Mouse (Mus musculus): ENCODE measurements at regions not wholly inside any gene's neighbourhood (a gene's known extent, or its start where the extent isn't known, plus 50 kb on each side); places are given as distances from the start of the nearest gene placed in this dataset.

GRCm38 (mm10) chr16:30155070-30155469 is 90.9 kb downstream of the Hes1 start:
- WGBS, result 21% methylated on average over 6 of the region's 6 CpGs
- Histone ChIP-seq H3K27me3 (replicated peaks; ENCODE audit: control insufficient read depth, insufficient read depth, low read length) (no peaks in the 10 kb centered on the region), H3K4me1 (ENCODE audit: control insufficient read depth, insufficient read depth, low read length) (peaks cover 17% of the 10 kb centered on the region; the same call in 1 of the 2 replicates), H3K9me3 (ENCODE audit: control insufficient read depth, low read length) (no peaks in the 10 kb centered on the region; the same call in 1 of the 2 replicates), H3K9ac (ENCODE audit: low read depth, low read length) (no peak overlapping the region), H3K36me3 (ENCODE audit: control insufficient read depth, insufficient read depth, low read length) (peaks cover 2% of the 10 kb centered on the region; the same call in 1 of the 2 replicates), H3K4me2 (ENCODE audit: low read depth, low read length) (no peak overlapping the region), H3K27ac (ENCODE audit: low read length) (0 out of 2 replicates have a peak overlapping the region, but pooled peaks have one; percentile 7), H3K4me3 (ENCODE audit: low read length) (no peak overlapping the region)
- ATAC-seq, result no peak

DNA sequence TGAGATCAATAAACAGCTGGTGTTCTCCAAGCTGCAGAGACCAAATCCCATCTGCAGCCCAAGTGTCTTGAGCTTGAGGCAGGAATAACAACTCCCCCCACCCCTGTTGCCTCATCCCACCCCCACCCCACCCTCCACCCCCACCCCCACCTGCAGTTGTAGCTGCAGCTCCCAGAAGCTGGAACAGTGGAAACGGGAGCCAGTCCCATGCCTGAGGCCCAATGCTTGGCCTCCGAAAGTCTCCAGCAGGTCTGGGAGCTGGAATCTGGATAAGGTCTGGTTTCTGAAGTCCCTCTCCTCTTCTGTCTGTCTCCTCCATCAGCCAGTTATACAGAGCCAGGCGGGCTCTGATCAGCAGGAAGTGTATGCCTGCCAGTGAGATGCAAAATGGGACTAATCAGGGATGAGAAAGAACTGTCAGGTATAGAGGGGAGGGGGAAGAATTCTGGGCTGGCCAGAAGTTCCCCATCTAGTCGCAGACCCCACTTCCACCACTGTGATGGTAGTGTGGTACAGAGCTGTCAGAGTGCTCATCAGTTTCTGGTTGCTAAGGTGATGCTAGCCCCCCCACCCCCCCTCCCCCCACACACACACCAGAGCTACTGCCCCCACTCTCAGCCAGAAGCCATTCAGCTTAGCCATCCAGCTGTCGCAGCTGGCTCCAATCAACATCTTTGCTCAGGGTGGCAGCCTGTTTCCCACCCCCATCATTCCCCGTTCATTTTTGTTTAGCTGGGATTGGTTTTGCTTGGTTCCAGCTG is 91.5 kb downstream of the Hes1 start:
- peaks cover 2% of the 10 kb centered on the region; the same call in 1 of the 2 replicates for H3K36me3 ChIP-seq (ENCODE audit: control insufficient read depth, insufficient read depth, low read length)
- H3K4me2 ChIP-seq (ENCODE audit: low read depth, low read length), result no peak overlapping the region
- H3K4me3 ChIP-seq (ENCODE audit: low read length), result no peak overlapping the region
- peak overlapping the region; percentile 28; the same call in 1 of the 2 replicates for H3K27ac ChIP-seq (ENCODE audit: low read length)
- H3K27me3 ChIP-seq (replicated peaks; ENCODE audit: control insufficient read depth, insufficient read depth, low read length), result no peaks in the 10 kb centered on the region
- peak; percentile 28 for ATAC-seq
- WGBS, result 30% methylated on average over 6 of the region's 6 CpGs
- peaks cover 23% of the 10 kb centered on the region; the same call in 1 of the 2 replicates for H3K4me1 ChIP-seq (ENCODE audit: control insufficient read depth, insufficient read depth, low read length)
- no peak overlapping the region for H3K9ac ChIP-seq (ENCODE audit: low read depth, low read length)
- H3K9me3 ChIP-seq (ENCODE audit: control insufficient read depth, low read length), result no peaks in the 10 kb centered on the region; the same call in 1 of the 2 replicates

DNA sequence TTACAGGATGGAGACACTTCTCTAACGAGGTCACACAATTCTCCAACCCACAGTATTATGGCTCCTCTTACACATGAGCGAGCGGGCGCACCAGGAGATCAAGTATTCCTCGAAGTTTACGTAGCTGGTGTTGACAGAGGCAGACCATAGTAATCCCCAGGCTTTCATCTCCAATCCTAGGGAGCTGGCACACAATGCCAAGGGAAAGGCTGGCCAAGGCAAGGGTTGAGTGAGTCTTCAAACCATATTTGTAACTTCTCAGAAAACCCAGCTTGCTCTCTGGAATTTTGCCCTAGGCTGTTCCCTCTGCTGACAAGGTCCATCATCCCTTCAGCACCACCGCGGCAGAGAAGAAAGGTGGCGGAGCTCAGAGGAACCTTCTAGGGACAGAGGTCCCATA is 94.0 kb downstream of the Hes1 start:
- 93% methylated on average over 9 of the region's 9 CpGs for WGBS
- no peak overlapping the region for H3K4me2 ChIP-seq (ENCODE audit: low read depth, low read length)
- no peak overlapping the region for H3K27ac ChIP-seq (ENCODE audit: low read length)
- H3K36me3 ChIP-seq (ENCODE audit: control insufficient read depth, insufficient read depth, low read length), result peaks cover 2% of the 10 kb centered on the region; the same call in 1 of the 2 replicates
- no peak for ATAC-seq
- H3K9me3 ChIP-seq (ENCODE audit: control insufficient read depth, low read length), result no peaks in the 10 kb centered on the region; the same call in 1 of the 2 replicates
- no peak overlapping the region for H3K9ac ChIP-seq (ENCODE audit: low read depth, low read length)
- H3K27me3 ChIP-seq (replicated peaks; ENCODE audit: control insufficient read depth, insufficient read depth, low read length), result no peaks in the 10 kb centered on the region
- H3K4me1 ChIP-seq (ENCODE audit: control insufficient read depth, insufficient read depth, low read length), result peaks cover 24% of the 10 kb centered on the region; the same call in 1 of the 2 replicates
- H3K4me3 ChIP-seq (ENCODE audit: low read length), result no peak overlapping the region

DNA sequence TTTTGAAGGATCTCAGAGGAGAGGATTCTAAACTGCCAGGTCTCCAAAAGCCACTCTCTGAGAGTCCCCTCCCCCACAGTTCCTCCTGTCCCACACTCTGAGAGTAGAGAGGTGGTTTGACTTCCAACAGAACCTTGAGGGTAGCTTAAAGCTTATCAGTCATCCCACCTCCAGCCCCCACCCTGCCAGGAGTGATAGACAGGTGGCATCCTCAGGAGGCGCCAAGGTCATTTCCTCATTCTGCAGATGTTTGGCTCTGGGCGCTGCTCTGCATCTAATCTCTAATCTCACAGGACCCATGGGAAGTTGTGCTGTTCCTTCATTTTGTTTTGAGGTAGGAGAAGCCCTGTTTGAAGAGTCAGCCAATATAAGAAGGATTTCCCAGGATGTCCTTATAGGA is 96.2 kb downstream of the Hes1 start:
- no peak overlapping the region for H3K4me3 ChIP-seq (ENCODE audit: low read length)
- no peak overlapping the region for H3K27ac ChIP-seq (ENCODE audit: low read length)
- peaks cover 16% of the 10 kb centered on the region; the same call in 1 of the 2 replicates for H3K4me1 ChIP-seq (ENCODE audit: control insufficient read depth, insufficient read depth, low read length)
- H3K9ac ChIP-seq (ENCODE audit: low read depth, low read length), result no peak overlapping the region
- no peaks in the 10 kb centered on the region; the same call in 1 of the 2 replicates for H3K9me3 ChIP-seq (ENCODE audit: control insufficient read depth, low read length)
- WGBS, result 38% methylated on average over 2 of the region's 2 CpGs
- H3K27me3 ChIP-seq (replicated peaks; ENCODE audit: control insufficient read depth, insufficient read depth, low read length), result no peaks in the 10 kb centered on the region
- peaks cover 2% of the 10 kb centered on the region; the same call in 1 of the 2 replicates for H3K36me3 ChIP-seq (ENCODE audit: control insufficient read depth, insufficient read depth, low read length)
- ATAC-seq, result peak; percentile 52; the same call in 1 of the 2 replicates
- H3K4me2 ChIP-seq (ENCODE audit: low read depth, low read length), result no peak overlapping the region

DNA sequence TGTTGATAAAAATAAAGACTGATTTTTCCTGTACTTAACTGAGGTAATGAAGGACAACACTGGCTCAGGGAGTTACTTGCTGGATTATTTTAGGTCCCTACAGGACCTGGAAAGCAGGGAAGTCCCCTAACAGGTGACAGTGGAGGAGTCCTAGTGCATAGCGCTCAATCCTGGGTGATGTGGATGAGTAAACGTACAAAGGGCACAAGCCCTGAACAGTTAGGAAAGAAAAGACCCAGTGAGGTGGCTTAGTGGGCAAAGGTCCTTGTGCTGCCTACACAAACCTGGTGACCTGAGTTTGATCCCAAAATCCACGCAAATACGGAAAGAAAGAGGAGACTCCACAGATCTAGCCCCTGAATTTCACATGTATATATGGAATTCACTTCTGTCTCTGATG is 99.1 kb downstream of the Hes1 start:
- peak; percentile 36; the same call in 1 of the 2 replicates for ATAC-seq
- Histone ChIP-seq H3K36me3 (ENCODE audit: control insufficient read depth, insufficient read depth, low read length) (peaks cover 2% of the 10 kb centered on the region; the same call in 1 of the 2 replicates), H3K27ac (ENCODE audit: low read length) (no peak overlapping the region), H3K27me3 (replicated peaks; ENCODE audit: control insufficient read depth, insufficient read depth, low read length) (no peaks in the 10 kb centered on the region), H3K4me1 (ENCODE audit: control insufficient read depth, insufficient read depth, low read length) (peaks cover 8% of the 10 kb centered on the region; the same call in 1 of the 2 replicates), H3K9me3 (ENCODE audit: control insufficient read depth, low read length) (no peaks in the 10 kb centered on the region; the same call in 1 of the 2 replicates), H3K4me3 (ENCODE audit: low read length) (no peak overlapping the region), H3K9ac (ENCODE audit: low read depth, low read length) (no peak overlapping the region), H3K4me2 (ENCODE audit: low read depth, low read length) (no peak overlapping the region)
- WGBS, result 69% methylated on average over 4 of the region's 4 CpGs

GRCm38 (mm10) chr16:30165667-30166180 is 101.5 kb downstream of the Hes1 start:
- H3K27me3 ChIP-seq (replicated peaks; ENCODE audit: control insufficient read depth, insufficient read depth, low read length), result no peaks in the 10 kb centered on the region

DNA sequence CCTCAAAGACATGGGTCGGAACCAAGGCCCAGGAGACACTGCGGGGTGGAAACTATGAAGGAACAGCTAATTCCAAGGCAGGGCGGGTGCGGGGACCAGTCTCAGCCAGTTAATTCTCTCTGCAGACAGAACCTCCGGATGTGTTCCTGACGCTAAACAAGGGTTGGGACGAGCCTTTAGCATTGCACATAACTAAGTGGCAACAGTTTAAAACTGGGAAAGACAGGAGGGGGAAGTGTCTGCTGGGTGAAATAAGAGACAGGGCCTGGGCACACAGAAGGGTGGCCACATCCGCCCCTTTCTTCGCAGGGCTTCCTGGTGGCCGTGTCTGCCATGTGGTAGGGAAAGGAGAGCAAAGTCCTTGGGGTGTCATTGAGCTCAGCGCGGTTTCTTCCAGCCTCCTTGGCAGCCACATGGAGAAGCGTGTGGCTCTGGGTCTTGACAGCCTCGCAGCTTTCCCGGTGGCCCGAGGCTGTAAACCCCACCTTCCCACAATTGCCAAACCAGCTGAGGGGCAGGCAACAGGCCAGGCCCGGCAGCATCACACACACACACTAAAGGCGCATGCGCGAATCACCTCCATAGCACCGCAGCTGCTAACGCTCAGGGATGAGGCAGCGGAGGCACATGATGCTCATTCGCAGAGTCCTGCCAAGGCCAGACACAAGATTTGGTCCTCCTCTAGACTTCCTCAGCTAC is 95.8 kb downstream of the Cpn2 start:
- no peaks in the 10 kb centered on the region for H3K36me3 ChIP-seq (ENCODE audit: control insufficient read depth, insufficient read depth, low read length)
- H3K4me3 ChIP-seq (ENCODE audit: low read length), result no peak overlapping the region
- H3K9ac ChIP-seq (ENCODE audit: low read depth, low read length), result no peak overlapping the region
- peaks cover 31% of the 10 kb centered on the region for H3K4me1 ChIP-seq (ENCODE audit: control insufficient read depth, insufficient read depth, low read length)
- ATAC-seq, result peak; percentile 39
- WGBS, result 50% methylated on average over 24 of the region's 24 CpGs
- H3K27me3 ChIP-seq (replicated peaks; ENCODE audit: control insufficient read depth, insufficient read depth, low read length), result no peaks in the 10 kb centered on the region
- H3K9me3 ChIP-seq (ENCODE audit: control insufficient read depth, low read length), result no peaks in the 10 kb centered on the region
- H3K27ac ChIP-seq (ENCODE audit: low read length), result peak overlapping the region; percentile 68
- no peak overlapping the region for H3K4me2 ChIP-seq (ENCODE audit: low read depth, low read length)

More at GRCm38 (mm10) chr16:30165667-30166180, 101.5 kb downstream of the Hes1 start:
- no peaks in the 10 kb centered on the region for H3K9me3 ChIP-seq (ENCODE audit: control insufficient read depth, low read length)
- 70% methylated on average over 3 of the region's 3 CpGs for WGBS
- H3K4me1 ChIP-seq (ENCODE audit: control insufficient read depth, insufficient read depth, low read length), result peaks cover under 1% of the 10 kb centered on the region; the same call in 1 of the 2 replicates
- H3K4me3 ChIP-seq (ENCODE audit: low read length), result no peak overlapping the region
- no peaks in the 10 kb centered on the region for H3K36me3 ChIP-seq (ENCODE audit: control insufficient read depth, insufficient read depth, low read length)
- no peak overlapping the region for H3K27ac ChIP-seq (ENCODE audit: low read length)
- no peak overlapping the region for H3K9ac ChIP-seq (ENCODE audit: low read depth, low read length)
- H3K4me2 ChIP-seq (ENCODE audit: low read depth, low read length), result no peak overlapping the region
- no peak for ATAC-seq

GRCm38 (mm10) chr16:30172136-30172731 is 95.1 kb downstream of the Cpn2 start:
- ATAC-seq, result peak; percentile 41
- Histone ChIP-seq H3K36me3 (ENCODE audit: control insufficient read depth, insufficient read depth, low read length) (no peaks in the 10 kb centered on the region), H3K4me3 (ENCODE audit: low read length) (no peak overlapping the region), H3K9me3 (ENCODE audit: control insufficient read depth, low read length) (no peaks in the 10 kb centered on the region), H3K4me2 (ENCODE audit: low read depth, low read length) (no peak overlapping the region), H3K9ac (ENCODE audit: low read depth, low read length) (no peak overlapping the region), H3K27ac (ENCODE audit: low read length) (peak overlapping the region; percentile 68), H3K4me1 (ENCODE audit: control insufficient read depth, insufficient read depth, low read length) (peaks cover 31% of the 10 kb centered on the region), H3K27me3 (replicated peaks; ENCODE audit: control insufficient read depth, insufficient read depth, low read length) (no peaks in the 10 kb centered on the region)
- whole genome bisulfite sequencing, result 39% methylated on average over 13 of the region's 13 CpGs

- Histone ChIP-seq H3K27me3 (replicated peaks; ENCODE audit: control insufficient read depth, insufficient read depth, low read length) (no peaks in the 10 kb centered on the region), H3K36me3 (ENCODE audit: control insufficient read depth, insufficient read depth, low read length) (no peaks in the 10 kb centered on the region), H3K27ac (ENCODE audit: low read length) (peak overlapping the region; percentile 68), H3K9ac (ENCODE audit: low read depth, low read length) (no peak overlapping the region), H3K9me3 (ENCODE audit: control insufficient read depth, low read length) (no peaks in the 10 kb centered on the region), H3K4me1 (ENCODE audit: control insufficient read depth, insufficient read depth, low read length) (peaks cover 31% of the 10 kb centered on the region), H3K4me2 (ENCODE audit: low read depth, low read length) (no peak overlapping the region), H3K4me3 (ENCODE audit: low read length) (no peak overlapping the region)
- WGBS, result 45% methylated on average over 9 of the region's 9 CpGs
- peak; percentile 37 for ATAC-seq
Measured at GRCm38 (mm10) chr16:30172798-30173202, 94.5 kb downstream of the Cpn2 start.
